Mouse (Mus musculus) kidney, embryonic 15.5 days (tissue): ENCODE measurements at regions not wholly inside any gene's neighbourhood (a gene's known extent, or its start where the extent isn't known, plus 50 kb on each side); places are given as distances from the start of the nearest gene placed in this dataset.

Experiments used
- ATAC-seq: fragments of 200-750 bp; cut with Nextera tagmentation; replicated peaks from 2 replicates; pipeline ENCODE4 v1.8.0; 2017; ENCODE audit warnings: moderate TSS enrichment; ENCODE audit not compliant: low FRiP score
- H3K27ac ChIP-seq: fragments of 300-500 bp; sonication (generic); 2 replicates; pipeline ENCODE4 v1.5.1; 2015; ENCODE audit warnings: mild to moderate bottlenecking, inconsistent platforms
- H3K27me3 ChIP-seq: fragments of 300-500 bp; sonication (generic); 2 replicates; pipeline ENCODE4 v1.6.1; 2015; ENCODE audit warnings: inconsistent platforms
- H3K36me3 ChIP-seq: fragments of 300-500 bp; sonication (generic); 2 replicates; pipeline ENCODE4 v1.6.1; 2015; ENCODE audit warnings: inconsistent platforms
- H3K4me1 ChIP-seq: fragments of 300-500 bp; sonication (generic); 2 replicates; pipeline ENCODE4 v1.6.1; 2015; ENCODE audit warnings: inconsistent platforms
- H3K4me2 ChIP-seq: fragments of 300-500 bp; sonication (generic); 2 replicates; pipeline ENCODE4 v1.6.1; 2015; ENCODE audit warnings: moderate library complexity, mild to moderate bottlenecking, inconsistent platforms
- H3K4me3 ChIP-seq: fragments of 300-500 bp; sonication (generic); replicated peaks from 2 replicates; pipeline ENCODE4 v1.5.1; 2015; ENCODE audit warnings: mild to moderate bottlenecking, inconsistent platforms
- H3K9ac ChIP-seq: fragments of 300-500 bp; sonication (generic); 2 replicates; pipeline ENCODE4 v1.6.1; 2015; ENCODE audit warnings: mild to moderate bottlenecking, inconsistent platforms
- H3K9me3 ChIP-seq: fragments of 300-500 bp; sonication (generic); replicated peaks from 2 replicates; pipeline ENCODE4 v1.6.1; 2016; ENCODE audit warnings: inconsistent platforms
- WGBS: fragments of 180-500 bp; shearing (Covaris S2); methylation state at CpG from one replicate; pipeline ENCODE4 v1.1.7; 2015; ENCODE audit warnings: mixed read lengths; 5-methylcytosine and 5-hydroxymethylcytosine counted together

GRCm38 (mm10) chr1:23462411-23462810, 64.8 kb upstream of the Ogfrl1 start:
- H3K27me3 ChIP-seq: no peaks in the 10 kb centered on the region
- H3K27ac ChIP-seq: no peak overlapping the region
- 78% methylated on average over 3 of the region's 3 CpGs for WGBS
- no peaks in the 10 kb centered on the region for H3K4me1 ChIP-seq
- H3K9ac ChIP-seq: no peak overlapping the region
- no peak overlapping the region for H3K4me2 ChIP-seq
- H3K36me3 ChIP-seq: no peaks in the 10 kb centered on the region
- no peaks in the 10 kb centered on the region for H3K9me3 ChIP-seq
- H3K4me3 ChIP-seq: no peak overlapping the region
- ATAC-seq: no peak

- Histone ChIP-seq H3K9me3 (no peaks in the 10 kb centered on the region), H3K9ac (no peak overlapping the region), H3K4me3 (no peak overlapping the region), H3K4me2 (no peak overlapping the region), H3K36me3 (no peaks in the 10 kb centered on the region), H3K4me1 (no peaks in the 10 kb centered on the region), H3K27me3 (no peaks in the 10 kb centered on the region), H3K27ac (no peak overlapping the region)
- 65% methylated on average over 3 of the region's 3 CpGs for WGBS
- ATAC-seq: no peak
Observed at GRCm38 (mm10) chr1:23464081-23464480, 66.5 kb upstream of the Ogfrl1 start.

GRCm38 (mm10) chr1:23466340-23466739, 68.8 kb upstream of the Ogfrl1 start:
- H3K4me3 ChIP-seq: no peak overlapping the region
- 63% methylated on average over 7 of the region's 7 CpGs for WGBS
- H3K4me1 ChIP-seq: no peaks in the 10 kb centered on the region
- H3K27me3 ChIP-seq: no peaks in the 10 kb centered on the region
- H3K4me2 ChIP-seq: no peak overlapping the region
- ATAC-seq: no peak
- H3K36me3 ChIP-seq: no peaks in the 10 kb centered on the region
- H3K9me3 ChIP-seq: no peaks in the 10 kb centered on the region
- no peak overlapping the region for H3K27ac ChIP-seq
- no peak overlapping the region for H3K9ac ChIP-seq

GRCm38 (mm10) chr1:23467405-23467804, 69.8 kb upstream of the Ogfrl1 start:
- Histone ChIP-seq H3K27me3 (no peaks in the 10 kb centered on the region), H3K27ac (no peak overlapping the region), H3K36me3 (no peaks in the 10 kb centered on the region), H3K9ac (no peak overlapping the region), H3K9me3 (no peaks in the 10 kb centered on the region), H3K4me2 (no peak overlapping the region), H3K4me1 (no peaks in the 10 kb centered on the region), H3K4me3 (no peak overlapping the region)
- no peak for ATAC-seq
- WGBS: 88% methylated on average over 2 of the region's 2 CpGs

- H3K27me3 ChIP-seq: no peaks in the 10 kb centered on the region
- H3K36me3 ChIP-seq: no peaks in the 10 kb centered on the region
- no peaks in the 10 kb centered on the region for H3K9me3 ChIP-seq
- no peaks in the 10 kb centered on the region for H3K4me1 ChIP-seq
- no peak overlapping the region for H3K9ac ChIP-seq
- no peak overlapping the region for H3K4me3 ChIP-seq
- no peak for ATAC-seq
- no peak overlapping the region for H3K27ac ChIP-seq
- no peak overlapping the region for H3K4me2 ChIP-seq
- WGBS: 60% methylated on average over 5 of the region's 5 CpGs
Observed at GRCm38 (mm10) chr1:23480776-23481320, 83.3 kb upstream of the Ogfrl1 start.

- 39% methylated on average over 1 of the region's 1 CpGs for WGBS
- H3K9me3 ChIP-seq: no peaks in the 10 kb centered on the region
Observed at GRCm38 (mm10) chr1:23484566-23484965, 87.0 kb upstream of the Ogfrl1 start.

DNA sequence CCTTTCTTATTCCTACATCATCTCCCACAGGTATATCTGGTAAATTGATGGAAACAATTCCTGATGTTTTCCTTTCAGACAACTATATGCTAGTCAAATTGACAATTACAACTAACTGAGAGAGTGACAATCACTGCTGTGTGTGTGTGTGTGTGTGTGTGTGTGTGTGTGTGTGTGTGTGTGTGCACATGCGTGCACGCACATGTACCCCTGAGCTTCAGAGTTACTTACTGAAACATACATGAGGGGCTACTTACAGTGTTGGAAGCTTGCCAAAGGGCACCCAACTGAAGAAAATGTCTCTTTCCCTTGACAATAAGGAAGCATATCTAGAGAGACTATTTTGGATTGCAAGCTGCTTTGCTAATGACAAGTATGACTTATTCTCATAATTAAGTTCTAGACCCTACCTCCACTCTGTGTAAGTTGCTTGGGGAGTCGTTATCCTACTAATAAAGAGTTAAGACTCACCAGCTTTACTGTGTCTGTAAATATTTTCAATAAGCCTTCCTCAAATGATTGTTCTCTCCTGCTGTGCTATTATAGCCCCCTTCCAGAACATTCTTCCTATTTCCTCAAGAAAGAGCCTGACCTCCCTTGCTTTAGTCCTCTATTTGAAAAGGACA, 87.7 kb upstream of the Ogfrl1 start:
- Histone ChIP-seq H3K4me2 (no peak overlapping the region), H3K9me3 (no peaks in the 10 kb centered on the region), H3K9ac (no peak overlapping the region), H3K27ac (no peak overlapping the region), H3K4me3 (no peak overlapping the region), H3K27me3 (no peaks in the 10 kb centered on the region), H3K4me1 (peaks cover 1% of the 10 kb centered on the region), H3K36me3 (no peaks in the 10 kb centered on the region)
- 73% methylated on average over 3 of the region's 3 CpGs for WGBS
- no peak for ATAC-seq

More at GRCm38 (mm10) chr1:23484566-23484965, 87.0 kb upstream of the Ogfrl1 start:
- Histone ChIP-seq H3K4me3 (no peak overlapping the region), H3K36me3 (no peaks in the 10 kb centered on the region), H3K4me1 (no peaks in the 10 kb centered on the region), H3K4me2 (no peak overlapping the region), H3K27me3 (no peaks in the 10 kb centered on the region), H3K27ac (no peak overlapping the region), H3K9ac (no peak overlapping the region)
- ATAC-seq: no peak

DNA sequence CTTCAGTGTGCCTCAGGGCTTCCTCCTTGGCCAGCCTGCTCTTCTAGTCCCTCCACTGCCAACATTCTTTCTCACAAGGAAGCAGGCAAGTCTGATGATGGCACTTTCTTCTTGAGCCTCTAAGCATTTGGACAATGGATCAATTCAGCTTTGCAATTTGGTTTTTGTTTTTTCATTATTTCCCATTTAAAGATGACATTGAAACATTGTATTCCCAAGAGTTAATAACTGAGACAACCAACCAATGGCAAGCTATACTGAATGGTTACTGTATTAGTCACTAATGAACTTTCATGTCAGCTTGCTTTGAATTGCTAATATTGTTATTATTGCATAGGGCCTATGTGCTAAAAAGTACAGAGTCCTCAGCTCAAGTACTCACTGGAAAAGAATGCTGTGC, 89.5 kb upstream of the Ogfrl1 start:
- H3K9me3 ChIP-seq: no peaks in the 10 kb centered on the region
- H3K27ac ChIP-seq: no peak overlapping the region
- H3K9ac ChIP-seq: no peak overlapping the region
- no peak overlapping the region for H3K4me3 ChIP-seq
- no peaks in the 10 kb centered on the region for H3K36me3 ChIP-seq
- no peak for ATAC-seq
- peaks cover 12% of the 10 kb centered on the region for H3K4me1 ChIP-seq
- no peaks in the 10 kb centered on the region for H3K27me3 ChIP-seq
- H3K4me2 ChIP-seq: no peak overlapping the region

GRCm38 (mm10) chr1:23490640-23491039, 93.1 kb upstream of the Ogfrl1 start:
- ATAC-seq: peak; percentile 72; the same call in 1 of the 2 replicates
- Histone ChIP-seq H3K36me3 (no peaks in the 10 kb centered on the region), H3K27me3 (no peaks in the 10 kb centered on the region), H3K9ac (no peak overlapping the region), H3K4me1 (peaks cover 12% of the 10 kb centered on the region), H3K4me2 (peak overlapping the region; percentile 38), H3K9me3 (no peaks in the 10 kb centered on the region), H3K27ac (peak overlapping the region; percentile 50), H3K4me3 (no peak overlapping the region)
- WGBS: 37% methylated on average over 10 of the region's 10 CpGs

DNA sequence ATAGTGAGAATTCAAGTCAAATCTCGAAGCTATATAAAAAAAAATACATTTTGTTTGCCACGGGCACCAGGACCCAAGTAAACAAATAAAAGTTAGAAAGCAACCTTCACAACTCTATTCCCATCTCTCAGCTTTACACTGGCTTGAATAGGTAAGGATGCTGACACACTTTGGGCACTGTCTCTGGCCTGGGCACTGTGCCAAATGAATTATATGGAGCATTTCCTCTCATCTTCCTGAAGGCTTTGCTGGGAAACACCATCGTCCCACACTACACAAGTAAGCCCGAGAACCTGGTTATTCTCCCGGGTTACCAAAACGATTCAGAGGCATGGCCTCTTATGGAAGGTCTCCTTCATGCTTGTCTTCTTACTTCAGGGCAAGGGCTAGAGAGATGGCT, 93.5 kb upstream of the Ogfrl1 start:
- no peak overlapping the region for H3K4me3 ChIP-seq
- no peaks in the 10 kb centered on the region for H3K27me3 ChIP-seq
- ATAC-seq: peak; percentile 47; the same call in 1 of the 2 replicates
- no peak overlapping the region for H3K9ac ChIP-seq
- 41% methylated on average over 6 of the region's 6 CpGs for WGBS
- peaks cover 12% of the 10 kb centered on the region for H3K4me1 ChIP-seq
- H3K27ac ChIP-seq: peak overlapping the region; percentile 50; the same call in 1 of the 2 replicates
- no peaks in the 10 kb centered on the region for H3K36me3 ChIP-seq
- H3K4me2 ChIP-seq: peak overlapping the region; percentile 38; the same call in 1 of the 2 replicates
- H3K9me3 ChIP-seq: no peaks in the 10 kb centered on the region

GRCm38 (mm10) chr1:23492981-23493380, 95.4 kb upstream of the Ogfrl1 start:
- H3K36me3 ChIP-seq: no peaks in the 10 kb centered on the region
- no peak overlapping the region for H3K9ac ChIP-seq
- H3K27ac ChIP-seq: no peak overlapping the region
- no peaks in the 10 kb centered on the region for H3K9me3 ChIP-seq
- peaks cover 12% of the 10 kb centered on the region for H3K4me1 ChIP-seq
- no peak overlapping the region for H3K4me2 ChIP-seq
- H3K27me3 ChIP-seq: no peaks in the 10 kb centered on the region
- no peak overlapping the region for H3K4me3 ChIP-seq
- no peak for ATAC-seq

DNA sequence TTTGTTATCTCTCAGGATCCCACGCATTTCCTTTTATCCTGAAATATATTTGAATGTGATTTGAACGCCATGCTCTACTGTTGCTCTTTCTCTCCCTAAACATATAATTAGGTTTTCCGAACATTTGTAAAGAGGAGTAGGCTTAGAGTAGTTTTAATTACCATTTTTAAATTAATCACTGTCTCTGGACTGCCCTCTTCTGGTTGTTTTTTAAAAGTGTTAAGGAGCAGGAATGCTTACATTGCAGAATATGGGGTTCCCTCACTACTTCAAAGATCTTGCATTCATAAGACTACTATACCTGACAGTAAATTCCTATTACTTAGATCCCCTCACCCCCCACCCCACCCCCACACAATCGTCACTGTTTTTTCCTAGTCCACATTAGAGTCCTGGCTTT, 97.8 kb upstream of the Ogfrl1 start:
- H3K4me1 ChIP-seq: peaks cover 10% of the 10 kb centered on the region
- 47% methylated on average over 4 of the region's 4 CpGs for WGBS
- H3K27me3 ChIP-seq: no peaks in the 10 kb centered on the region
- ATAC-seq: no peak
- no peak overlapping the region for H3K9ac ChIP-seq
- H3K36me3 ChIP-seq: no peaks in the 10 kb centered on the region
- H3K9me3 ChIP-seq: no peaks in the 10 kb centered on the region
- H3K4me2 ChIP-seq: no peak overlapping the region
- H3K27ac ChIP-seq: no peak overlapping the region
- no peak overlapping the region for H3K4me3 ChIP-seq

GRCm38 (mm10) chr1:23520113-23520512, 122.5 kb upstream of the Ogfrl1 start:
- H3K27ac ChIP-seq: no peak overlapping the region
- no peak for ATAC-seq
- 43% methylated on average over 2 of the region's 2 CpGs for WGBS
- H3K9me3 ChIP-seq: no peaks in the 10 kb centered on the region
- no peaks in the 10 kb centered on the region for H3K4me1 ChIP-seq
- H3K4me2 ChIP-seq: no peak overlapping the region
- no peak overlapping the region for H3K9ac ChIP-seq
- no peak overlapping the region for H3K4me3 ChIP-seq
- H3K27me3 ChIP-seq: no peaks in the 10 kb centered on the region
- H3K36me3 ChIP-seq: no peaks in the 10 kb centered on the region
